Mouse (Mus musculus) urinary bladder, postnatal 10 days (tissue): ENCODE results near the gene Trpv6.

Experiments
- DNase-seq: peaks from one replicate; pipeline ENCODE4 v3.0.0; 2022; ENCODE audit warnings: low spot score

Gene Trpv6

DNA sequence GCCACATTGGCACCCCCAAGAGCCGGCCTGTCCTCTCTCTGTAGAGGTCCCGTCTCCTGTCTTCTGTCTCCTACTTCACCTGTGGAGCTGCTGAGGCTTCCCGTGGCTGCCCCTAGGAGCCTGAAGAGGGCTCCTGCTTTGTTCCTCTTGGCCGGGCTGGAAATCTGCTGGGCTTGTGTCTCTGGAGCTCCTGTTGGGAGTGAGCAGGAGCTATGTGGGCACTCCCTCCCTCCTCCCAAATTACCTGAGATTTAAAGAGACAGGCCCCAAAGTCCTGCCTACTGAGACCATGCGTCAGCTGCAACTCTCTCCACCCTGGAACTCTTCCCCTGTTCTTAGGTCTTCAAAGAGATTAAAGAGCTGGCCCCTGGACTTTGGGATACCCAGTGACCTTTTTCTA, at the start of gene Trpv6:
Trpv6 (minus strand) TSS at position 228 of the 400 bp plus-strand sequence.
- DNase-seq, result no peak

- DNase-seq, result no peak
Observed at GRCm38 (mm10) chr6:41685596-41685995, 49.4 kb upstream of the Trpv6 start.

DNA sequence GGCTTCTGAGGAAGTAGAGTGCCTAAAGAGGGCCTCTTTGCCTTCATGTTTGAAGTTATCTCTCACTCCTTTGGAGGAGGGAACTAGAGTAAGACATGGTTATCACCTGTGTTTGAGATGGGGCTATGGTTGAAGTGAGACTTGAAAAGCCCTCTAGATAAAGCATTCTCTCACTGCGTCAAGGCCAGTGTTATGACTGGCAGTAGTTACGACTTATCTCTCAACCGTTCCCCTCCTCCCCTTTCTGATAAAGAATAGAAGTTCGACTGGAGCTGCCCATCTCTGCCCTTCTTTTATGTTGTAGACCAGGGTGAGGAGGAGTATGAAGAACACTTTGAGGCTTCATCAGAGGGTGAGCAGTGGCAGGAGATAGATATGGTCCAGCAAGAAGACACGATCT, 48.7 kb upstream of the Trpv6 start:
- no peak for DNase-seq

GRCm38 (mm10) chr6:41684131-41684530, 47.9 kb upstream of the Trpv6 start, which contains the start of gene Llcfc1:
Gene Llcfc1 (plus strand): TSS chr6:41684431.
- no peak for DNase-seq

GRCm38 (mm10) chr6:41681656-41682055, 45.5 kb upstream of the Trpv6 start:
- no peak for DNase-seq

DNA sequence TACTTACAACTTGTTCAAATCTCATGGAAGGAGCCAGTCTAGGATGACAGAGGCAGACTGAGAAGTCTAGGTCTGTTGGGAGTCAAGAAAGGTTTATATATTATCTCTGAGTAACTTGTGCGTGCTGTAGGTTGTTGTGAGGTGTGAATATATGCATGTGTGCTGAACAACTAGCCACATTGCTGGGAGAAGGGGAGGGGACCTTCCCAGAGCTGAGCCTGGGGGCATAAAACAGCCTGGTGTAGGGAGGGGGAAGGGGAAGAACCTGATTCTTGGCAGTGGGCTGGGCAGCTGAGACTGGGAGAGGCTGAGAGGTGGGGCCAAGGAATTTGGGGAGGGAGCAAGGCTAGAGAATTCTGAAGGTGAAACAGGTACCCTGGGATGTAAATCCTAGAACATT, 44.5 kb upstream of the Trpv6 start, which contains the start of gene Trpv5:
Trpv5 (minus strand) TSS at position 101 of the 400 bp plus-strand sequence.
- DNase-seq, result no peak

DNA sequence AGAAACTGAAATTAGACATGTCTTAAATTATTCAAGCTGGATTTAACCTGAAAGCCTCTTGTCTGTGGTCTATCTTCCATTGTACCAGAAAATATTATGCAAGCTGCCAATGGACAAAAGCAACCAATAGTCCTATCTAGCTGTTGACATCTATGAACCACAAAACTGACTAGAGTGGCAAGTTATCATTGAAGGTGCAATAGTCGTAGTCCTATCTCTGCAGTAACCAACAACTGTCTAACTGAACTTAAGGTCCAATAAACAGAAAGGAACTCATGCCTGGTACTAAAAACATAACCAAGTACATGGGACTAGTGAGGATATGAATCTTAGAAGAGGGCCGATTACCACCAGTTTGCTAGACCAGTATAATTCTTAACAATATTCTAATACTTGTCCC, 40.3 kb upstream of the Trpv6 start:
- no peak for DNase-seq

GRCm38 (mm10) chr6:41662320-41662719, 26.1 kb upstream of the Trpv6 start:
- no peak for DNase-seq

GRCm38 (mm10) chr6:41658487-41658886, 22.3 kb upstream of the Trpv6 start:
- no peak for DNase-seq

GRCm38 (mm10) chr6:41654648-41655047, 18.4 kb upstream of the Trpv6 start:
- DNase-seq, result no peak

DNA sequence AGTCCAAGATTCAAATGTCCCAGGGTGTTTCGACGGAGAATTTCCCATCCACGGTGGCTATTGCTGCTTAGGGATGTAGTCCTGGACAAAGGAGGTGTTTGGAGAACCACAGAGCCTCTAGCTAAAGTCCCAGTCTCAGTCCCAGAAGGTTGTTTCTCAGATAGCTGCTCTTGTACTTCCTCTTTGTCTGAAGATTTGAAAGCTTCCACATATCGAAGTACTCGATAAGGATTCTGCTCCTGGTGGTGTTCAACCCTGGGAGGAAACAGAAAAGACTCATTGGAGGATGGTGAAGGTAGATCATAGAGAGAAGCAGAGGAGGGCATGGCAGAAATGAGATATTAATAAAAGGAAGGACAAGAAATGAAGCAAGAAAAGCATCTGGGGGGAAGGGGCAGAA, 17.0 kb upstream of the Trpv6 start:
- no peak for DNase-seq

DNA sequence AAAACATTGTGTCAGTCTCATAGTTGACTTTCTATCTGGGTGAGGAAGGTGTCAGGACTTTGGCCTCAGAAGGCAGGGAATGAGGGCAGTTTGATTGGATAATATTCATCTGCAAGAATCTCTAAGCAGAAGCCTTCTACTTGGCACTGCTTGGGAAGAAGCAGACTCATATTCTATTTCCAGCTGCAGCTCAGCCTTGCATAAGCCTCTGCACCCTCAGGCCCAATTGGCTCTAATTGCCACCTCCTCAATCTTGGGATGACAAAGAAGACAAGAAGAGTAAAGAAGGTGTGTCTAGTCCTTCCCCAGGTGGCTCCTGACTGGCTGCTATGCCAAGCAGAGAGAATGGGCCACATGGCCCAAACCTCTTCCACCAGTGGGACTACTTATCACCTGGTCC, 10.5 kb upstream of the Trpv6 start:
- DNase-seq, result no peak

DNA sequence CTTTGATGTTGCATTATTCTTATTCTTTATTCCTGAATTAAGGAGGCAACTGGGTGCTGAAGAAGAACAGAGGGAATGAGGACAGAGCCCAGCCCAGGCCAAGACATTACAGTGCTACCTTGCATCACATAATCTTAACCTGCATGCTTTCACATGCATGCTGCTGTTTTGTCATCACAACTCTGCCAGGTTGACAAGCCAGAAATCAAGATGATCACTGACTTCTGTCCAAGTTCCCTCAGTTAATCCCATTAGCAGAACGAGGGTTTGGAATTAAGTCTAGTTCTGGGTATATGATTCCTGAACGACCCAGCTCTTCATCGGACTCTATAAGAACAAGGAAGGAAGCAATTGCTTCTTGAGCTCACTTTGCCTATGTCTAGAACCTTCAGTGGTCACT, 10.0 kb upstream of the Trpv6 start:
- no peak for DNase-seq

DNA sequence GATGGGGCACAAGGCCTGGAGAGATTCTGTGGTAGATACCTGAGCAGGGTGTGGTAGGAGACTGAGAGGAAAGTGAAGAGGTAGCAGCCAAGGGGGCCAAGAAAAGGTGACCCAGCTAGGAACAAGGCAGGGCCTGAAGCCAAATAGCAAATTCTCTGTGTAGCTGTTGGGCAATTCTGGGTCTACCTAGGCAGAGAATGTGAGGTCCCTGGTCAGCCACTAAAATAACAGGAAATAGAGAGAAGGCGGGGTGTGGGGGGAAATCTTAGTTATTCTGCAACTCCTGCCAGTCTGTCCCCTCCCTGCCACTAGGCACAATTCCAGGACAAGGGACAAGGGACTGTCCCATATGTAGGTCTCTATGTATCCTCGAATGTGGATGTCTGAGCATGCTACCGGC, 7.0 kb upstream of the Trpv6 start:
- no peak for DNase-seq

- no peak for DNase-seq
Observed at GRCm38 (mm10) chr6:41642765-41643164, 6.6 kb upstream of the Trpv6 start.

DNA sequence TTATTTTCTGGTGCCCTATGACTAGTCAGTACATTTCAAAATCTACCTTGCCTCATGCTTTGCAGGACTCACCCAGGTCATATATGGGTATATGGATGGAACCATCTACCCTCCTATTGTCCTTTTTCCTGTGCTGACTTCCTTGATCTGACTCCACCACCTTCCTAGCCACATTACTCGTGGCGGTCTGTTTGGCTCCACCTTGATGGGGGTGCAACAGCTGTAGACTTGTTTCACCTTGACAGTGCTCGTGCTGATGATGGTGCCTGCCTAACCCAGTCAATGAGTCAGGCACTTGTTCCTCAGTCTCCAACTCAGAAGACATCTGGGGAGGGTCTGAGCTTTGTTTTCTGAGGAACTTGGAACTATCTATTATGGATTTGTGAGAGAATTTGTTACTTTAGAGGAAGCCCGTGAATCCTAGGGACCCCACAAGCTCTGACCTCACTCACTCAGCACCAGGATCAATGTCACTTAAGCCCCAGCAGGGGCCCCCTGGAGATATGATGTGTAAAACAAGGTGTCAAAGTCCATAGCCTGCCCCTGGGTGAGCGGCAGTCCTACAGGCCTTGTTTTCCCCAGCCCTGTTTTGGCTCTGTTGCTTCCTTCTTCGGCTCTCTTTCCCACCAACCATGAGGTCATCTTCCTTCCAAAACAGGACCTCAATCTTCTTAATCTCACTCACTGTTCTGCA, 5.1 kb upstream of the Trpv6 start:
- no peak for DNase-seq

GRCm38 (mm10) chr6:41640449-41640848, 4.2 kb upstream of the Trpv6 start:
- DNase-seq, result no peak

- DNase-seq, result no peak
Observed at GRCm38 (mm10) chr6:41637927-41638506, 1.8 kb upstream of the Trpv6 start.

GRCm38 (mm10) chr6:41637393-41637792, 1.2 kb upstream of the Trpv6 start:
- DNase-seq, result no peak

DNA sequence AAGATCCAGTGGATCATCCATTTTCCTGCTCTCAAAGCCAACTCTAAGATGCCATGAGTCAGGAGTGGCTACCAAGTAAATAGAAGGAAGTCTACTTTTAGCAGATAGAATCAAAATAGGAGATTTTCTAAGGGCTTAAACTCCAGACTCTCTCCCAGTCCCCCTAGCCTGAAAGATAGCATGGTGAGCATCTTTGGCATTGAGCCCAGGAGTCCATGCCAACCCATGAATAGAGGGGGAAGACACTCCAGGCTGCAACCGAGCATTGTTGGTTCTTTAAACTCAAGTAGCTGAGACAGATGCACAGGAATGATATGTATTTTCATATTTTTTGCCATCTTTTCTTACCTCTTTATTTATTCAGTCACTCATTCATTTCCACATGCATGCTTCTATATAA, 994 bp downstream of the Trpv6 start:
- no peak for DNase-seq

DNA sequence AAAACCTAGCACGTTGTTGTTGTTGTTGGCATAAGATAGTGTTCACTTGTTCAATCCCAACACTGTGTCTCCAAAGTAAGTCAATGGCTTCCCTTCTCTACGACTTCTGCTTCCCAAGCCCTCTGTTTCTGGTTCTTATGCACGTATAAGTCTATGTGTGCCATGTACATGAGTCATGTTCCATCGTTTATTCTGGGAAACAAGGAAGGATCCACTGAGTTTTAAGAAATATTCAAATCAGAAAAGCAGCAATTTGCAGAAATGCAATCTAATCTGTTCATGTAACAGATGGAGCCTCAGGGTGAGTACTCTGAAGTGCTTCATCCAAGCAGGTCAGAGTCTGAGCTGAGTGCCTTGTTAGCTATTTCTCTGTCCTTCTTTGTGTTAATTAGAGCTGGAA, 4.7 kb downstream of the Trpv6 start:
- no peak for DNase-seq

DNA sequence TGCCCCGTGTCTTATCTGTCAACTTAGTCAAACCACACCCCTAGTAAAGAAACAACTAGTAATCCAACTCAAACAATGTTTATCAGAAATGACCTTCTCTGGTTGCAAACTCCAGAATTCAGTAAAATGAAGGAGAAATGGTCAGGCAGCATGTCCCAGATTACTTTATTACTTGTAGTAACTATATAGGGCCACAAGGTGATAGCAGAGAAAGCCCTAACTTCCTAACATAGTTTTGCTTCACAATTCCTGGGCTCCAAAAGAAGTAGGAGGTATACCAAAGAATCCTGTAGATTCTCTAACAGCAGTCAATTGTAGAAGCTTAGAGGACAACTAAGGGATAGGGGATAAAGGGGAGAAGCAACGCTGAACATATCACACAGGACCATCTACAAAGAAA, 5.4 kb downstream of the Trpv6 start:
- no peak for DNase-seq

DNA sequence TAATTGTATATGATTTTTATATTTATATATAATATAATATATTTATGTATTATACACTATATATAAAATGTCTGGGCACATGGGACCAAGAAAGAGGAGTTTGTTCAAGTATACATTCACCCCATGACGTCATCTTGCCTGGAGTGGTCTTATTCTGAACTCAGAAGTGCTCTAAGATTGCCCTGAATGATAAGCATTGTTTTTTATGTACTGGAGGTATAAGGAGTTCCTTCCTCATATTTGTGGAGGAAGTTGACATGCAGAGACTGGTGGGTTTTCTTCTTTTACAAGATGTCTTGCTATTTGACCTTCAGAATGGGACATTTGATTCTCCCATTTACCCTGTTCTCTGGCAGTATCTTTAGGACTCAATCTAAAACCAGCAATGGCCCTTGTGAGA, 8.0 kb downstream of the Trpv6 start:
- DNase-seq, result no peak

DNA sequence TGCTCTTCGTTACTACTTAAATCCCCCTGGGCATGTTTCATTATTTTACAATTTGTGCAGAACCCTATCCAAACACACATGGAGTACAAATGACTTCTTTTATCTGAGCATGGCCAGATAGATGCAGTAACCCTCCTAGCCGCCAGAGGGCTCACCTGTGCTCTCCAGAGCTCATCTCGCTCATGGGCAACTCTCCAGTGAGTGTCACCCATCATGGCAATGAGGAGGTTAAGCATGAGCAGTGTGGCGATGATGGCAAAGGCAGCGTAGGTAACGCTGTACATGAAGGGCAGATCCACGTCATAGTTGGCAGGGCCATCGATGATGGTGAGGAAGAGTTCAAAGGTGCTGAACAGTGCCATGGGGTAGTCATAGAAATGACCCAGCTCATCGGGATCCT, 13.5 kb downstream of the Trpv6 start:
- DNase-seq, result no peak
